In genomic region chr13:72128306-72128705, GRCm38 (mm10) we compare ENCODE assay signal across 31 mouse cellular contexts.
"Had no signal": no experiment of that assay in that cellular context is flagged by ENCODE, and none has a peak within 500 bp of the region (broad histone marks: within the 10 kb centered on the region; RNA-seq: fewer than 3 reads in every experiment).

No protein-coding gene starts in this region.

- H3K4me1 ChIP-seq: limb, embryonic 10.5 days; limb, embryonic 12.5 days; limb, embryonic 13.5 days; limb, embryonic 15.5 days; liver, embryonic 12.5 days; liver, embryonic 13.5 days; liver, embryonic 15.5 days; lung, embryonic 15.5 days; midbrain, embryonic 12.5 days; midbrain, embryonic 15.5 days; neural tube, embryonic 12.5 days had no signal

- H3K9me3 ChIP-seq: limb, embryonic 10.5 days; limb, embryonic 12.5 days; limb, embryonic 13.5 days; limb, embryonic 15.5 days; liver, embryonic 12.5 days; liver, embryonic 13.5 days; liver, embryonic 15.5 days; lung, embryonic 15.5 days; midbrain, embryonic 10.5 days; midbrain, embryonic 12.5 days; midbrain, embryonic 13.5 days; midbrain, embryonic 15.5 days; neural tube, embryonic 12.5 days had no signal

- H3K27me3 ChIP-seq: limb, embryonic 15.5 days; liver, embryonic 12.5 days; liver, embryonic 13.5 days; liver, embryonic 15.5 days; lung, embryonic 15.5 days; megakaryocyte, embryonic 14.5 days; neural tube, embryonic 12.5 days had no signal

- H3K4me3 ChIP-seq: left cerebral cortex, adult 2 months; limb, embryonic 10.5 days; limb, embryonic 12.5 days; limb, embryonic 13.5 days; limb, embryonic 15.5 days; liver, embryonic 12.5 days; liver, embryonic 13.5 days; liver, embryonic 15.5 days; lung, embryonic 15.5 days; megakaryocyte, embryonic 14.5 days; midbrain, embryonic 10.5 days; midbrain, embryonic 12.5 days; midbrain, embryonic 13.5 days; midbrain, embryonic 15.5 days; myocyte; neural tube, embryonic 12.5 days had no signal

- H3K36me3 ChIP-seq: limb, embryonic 10.5 days; limb, embryonic 12.5 days; limb, embryonic 13.5 days; limb, embryonic 15.5 days; liver, embryonic 12.5 days; liver, embryonic 13.5 days; liver, embryonic 15.5 days; lung, embryonic 15.5 days; midbrain, embryonic 10.5 days; midbrain, embryonic 12.5 days; midbrain, embryonic 13.5 days; midbrain, embryonic 15.5 days; neural tube, embryonic 12.5 days had no signal

- H3K27ac ChIP-seq: left cerebral cortex, adult 2 months; limb, embryonic 10.5 days; limb, embryonic 12.5 days; limb, embryonic 13.5 days; limb, embryonic 15.5 days; liver, embryonic 12.5 days; liver, embryonic 13.5 days; liver, embryonic 14.5 days; liver, embryonic 15.5 days; lung, embryonic 15.5 days; macrophage; midbrain, embryonic 10.5 days; midbrain, embryonic 12.5 days; midbrain, embryonic 13.5 days; midbrain, embryonic 15.5 days; neural tube, embryonic 12.5 days had no signal

- ATAC-seq: liver, embryonic 12.5 days; liver, postnatal 0 days; lung, postnatal 0 days; midbrain, embryonic 13.5 days; midbrain, embryonic 15.5 days; midbrain, embryonic 16.5 days had no signal

- DNase-seq: left cerebral cortex, postnatal 4 days; liver; liver, embryonic 13.5 days; liver, postnatal 0 days; lung, adult 18-20 months; lung, adult 2 months; lung, embryonic 14.5 days; lung, postnatal 10 days; lung, postnatal 14 days; lung, postnatal 36 days; lung, postnatal 4 days had no signal

- H3K9ac ChIP-seq: limb, embryonic 12.5 days; limb, embryonic 13.5 days; limb, embryonic 15.5 days; liver, embryonic 12.5 days; liver, embryonic 13.5 days; liver, embryonic 14.5 days; liver, embryonic 15.5 days; liver, postnatal 0 days; lung, embryonic 14.5 days; lung, embryonic 15.5 days; midbrain, embryonic 12.5 days; midbrain, embryonic 13.5 days; midbrain, embryonic 15.5 days; neural tube, embryonic 12.5 days had no signal

- H3K4me2 ChIP-seq: limb, embryonic 12.5 days; limb, embryonic 13.5 days; limb, embryonic 15.5 days; liver, embryonic 11.5 days; liver, embryonic 12.5 days; liver, embryonic 13.5 days; liver, embryonic 15.5 days; lung, embryonic 14.5 days; lung, embryonic 15.5 days; midbrain, embryonic 12.5 days; midbrain, embryonic 13.5 days; midbrain, embryonic 15.5 days; neural tube, embryonic 12.5 days had no signal
